Mouse (Mus musculus): ENCODE measurements at regions not wholly inside any gene's neighbourhood (a gene's known extent, or its start where the extent isn't known, plus 50 kb on each side); places are given as distances from the start of the nearest gene placed in this dataset.

DNA sequence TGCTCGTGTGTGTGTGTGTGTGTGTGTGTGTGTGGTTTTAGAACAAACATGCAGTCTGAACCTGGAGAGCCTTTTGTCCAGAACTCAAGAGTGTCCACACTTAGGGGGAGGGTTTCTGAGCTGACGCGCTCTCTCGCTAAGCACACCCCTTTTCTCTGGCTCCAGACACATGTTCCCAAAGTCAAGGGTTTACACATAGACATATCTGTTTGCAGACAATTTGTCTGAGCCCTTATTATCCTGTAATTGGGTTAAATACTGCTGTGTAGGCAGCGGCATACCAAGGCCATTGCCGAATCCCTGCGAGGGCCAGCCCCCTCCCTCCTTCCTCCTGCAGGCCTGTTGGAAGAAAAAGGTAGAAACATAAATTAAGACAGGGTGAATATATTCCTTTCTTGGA is 190.4 kb downstream of the Cdc5l start:
- no peak for DNase-seq
- intact Hi-C loops (cut with DNase I): no loop called here

DNA sequence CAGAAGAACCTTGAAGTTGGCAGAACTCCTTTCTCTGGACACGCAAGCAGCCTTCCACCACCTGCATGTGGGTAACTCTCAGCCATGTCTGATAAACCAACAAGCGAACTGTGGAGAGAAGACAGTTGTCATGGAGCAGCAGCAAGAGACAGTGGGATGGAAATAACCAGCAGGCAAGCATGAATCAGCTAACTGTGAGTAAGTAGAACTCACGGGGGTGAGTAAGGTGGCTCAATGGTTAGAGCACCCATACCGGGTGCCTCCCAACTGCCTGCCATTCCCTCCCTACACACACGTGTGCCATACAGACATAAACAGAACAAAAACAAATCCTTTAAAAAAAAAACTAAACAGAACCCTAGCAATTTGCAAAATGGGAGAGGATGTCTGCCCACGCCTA is 191.5 kb downstream of the Cdc5l start:
- DNase-seq: no peak
- intact Hi-C loops (cut with DNase I): no loop called here

DNA sequence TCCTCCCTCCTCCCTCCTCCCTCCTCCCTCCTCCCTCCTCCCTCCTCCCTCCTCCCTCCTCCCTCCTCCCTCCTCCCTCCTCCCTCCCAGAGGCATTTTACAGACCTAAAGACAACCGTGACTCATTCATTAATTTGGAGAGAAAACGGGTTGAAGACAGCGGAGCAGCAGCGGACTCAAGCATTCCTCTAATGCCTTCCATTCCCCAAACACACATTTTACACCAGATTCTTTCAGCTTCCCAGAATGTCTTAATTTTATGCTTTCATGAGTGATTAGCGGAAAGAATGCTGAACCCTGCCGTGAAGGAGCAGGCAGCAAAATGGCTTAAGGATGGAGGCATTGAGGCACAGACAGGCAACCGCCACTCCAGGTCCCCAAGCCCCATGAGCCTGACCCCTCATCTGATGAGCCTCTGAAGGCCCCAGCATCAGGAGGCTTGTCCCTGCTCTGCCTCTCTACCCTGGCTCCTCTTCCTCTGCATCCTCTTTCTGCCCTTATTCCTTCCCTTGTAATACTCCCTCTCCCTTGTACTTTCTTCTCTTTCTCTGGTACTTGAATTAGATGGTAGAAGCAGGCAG is 192.5 kb downstream of the Cdc5l start:
- no peak for DNase-seq
- intact Hi-C loops (cut with DNase I): no loop called here

DNA sequence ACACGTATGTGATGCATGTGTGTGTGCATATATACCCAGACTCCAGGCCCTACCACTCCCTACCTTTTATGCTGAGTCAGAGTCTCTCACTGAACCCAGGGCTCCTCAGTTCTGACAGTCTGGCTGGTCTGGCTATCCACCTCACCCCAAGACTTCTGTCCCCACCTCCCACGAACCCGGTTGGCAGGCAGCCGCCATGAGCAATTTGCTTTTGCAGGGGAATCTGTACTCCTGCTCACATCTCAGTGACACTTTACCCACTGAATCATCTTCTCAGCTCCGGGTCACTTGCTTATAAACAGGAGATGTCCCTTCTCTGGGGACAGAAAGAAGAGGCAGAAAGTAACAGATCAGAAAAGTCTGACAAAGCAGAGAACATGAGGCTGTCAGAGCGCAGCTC is 193.0 kb downstream of the Cdc5l start:
- intact Hi-C loops (cut with DNase I): no loop called here
- no peak for DNase-seq

DNA sequence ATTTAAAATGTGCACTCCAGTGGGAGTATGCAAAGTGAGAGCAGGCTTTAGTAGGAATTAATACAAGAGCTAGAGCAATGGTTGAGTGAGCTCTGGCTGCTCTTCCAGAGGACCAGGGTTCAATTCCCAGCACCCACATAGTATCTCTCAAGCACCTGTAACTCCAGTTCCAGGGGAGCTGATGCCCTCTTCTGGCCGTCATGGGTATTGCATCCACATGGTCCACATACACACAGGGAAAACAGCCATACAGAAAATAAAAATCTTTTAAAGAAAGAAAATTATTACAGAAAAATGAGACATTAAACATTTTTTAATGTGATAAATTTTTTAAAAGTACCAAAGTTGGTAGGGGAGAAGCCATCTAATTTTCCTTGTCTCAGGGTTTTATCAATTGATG is 196.3 kb downstream of the Cdc5l start:
- intact Hi-C loops (cut with DNase I): no loop called here
- no peak for DNase-seq

GRCm38 (mm10) chr17:45235401-45235800 is 198.1 kb downstream of the Cdc5l start:
- intact Hi-C loops (cut with DNase I): no loop called here
- DNase-seq: no peak

- no peak for DNase-seq
Observed at GRCm38 (mm10) chr17:45232874-45233273, 200.7 kb downstream of the Cdc5l start.

GRCm38 (mm10) chr17:45227190-45227589 is 206.3 kb downstream of the Cdc5l start:
- no peak for DNase-seq
- intact Hi-C loops (cut with DNase I): no loop called here

More at GRCm38 (mm10) chr17:45232874-45233273, 200.7 kb downstream of the Cdc5l start:
- intact Hi-C loops (cut with DNase I): no loop called here

- no peak for DNase-seq
- intact Hi-C loops (cut with DNase I): no loop called here
Observed at GRCm38 (mm10) chr17:45226486-45226885, 207.1 kb downstream of the Cdc5l start.

GRCm38 (mm10) chr17:45221625-45222024 is 211.9 kb downstream of the Cdc5l start:
- intact Hi-C loops (cut with DNase I): no loop called here
- DNase-seq: no peak

DNA sequence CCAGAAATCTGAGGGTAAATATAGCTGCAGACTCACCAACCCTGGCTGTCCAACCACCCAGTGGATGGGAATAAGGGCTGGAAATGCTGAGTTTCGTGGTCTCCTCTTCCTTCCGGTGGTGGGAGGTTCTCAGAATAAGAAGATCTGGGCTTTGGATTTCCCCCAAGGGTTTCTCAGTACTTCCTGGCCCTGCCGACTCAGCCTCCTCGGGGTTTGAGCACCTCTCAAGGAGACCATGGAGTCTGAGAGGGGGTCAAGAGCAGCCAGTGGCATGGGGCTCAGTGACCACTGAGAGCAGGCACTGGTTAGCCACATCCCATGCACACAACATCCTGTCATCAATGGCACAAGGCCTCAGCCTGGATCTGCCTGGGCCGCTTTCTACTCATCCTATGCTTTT is 216.4 kb downstream of the Cdc5l start:
- intact Hi-C loops (cut with DNase I): no loop called here
- DNase-seq: no peak

DNA sequence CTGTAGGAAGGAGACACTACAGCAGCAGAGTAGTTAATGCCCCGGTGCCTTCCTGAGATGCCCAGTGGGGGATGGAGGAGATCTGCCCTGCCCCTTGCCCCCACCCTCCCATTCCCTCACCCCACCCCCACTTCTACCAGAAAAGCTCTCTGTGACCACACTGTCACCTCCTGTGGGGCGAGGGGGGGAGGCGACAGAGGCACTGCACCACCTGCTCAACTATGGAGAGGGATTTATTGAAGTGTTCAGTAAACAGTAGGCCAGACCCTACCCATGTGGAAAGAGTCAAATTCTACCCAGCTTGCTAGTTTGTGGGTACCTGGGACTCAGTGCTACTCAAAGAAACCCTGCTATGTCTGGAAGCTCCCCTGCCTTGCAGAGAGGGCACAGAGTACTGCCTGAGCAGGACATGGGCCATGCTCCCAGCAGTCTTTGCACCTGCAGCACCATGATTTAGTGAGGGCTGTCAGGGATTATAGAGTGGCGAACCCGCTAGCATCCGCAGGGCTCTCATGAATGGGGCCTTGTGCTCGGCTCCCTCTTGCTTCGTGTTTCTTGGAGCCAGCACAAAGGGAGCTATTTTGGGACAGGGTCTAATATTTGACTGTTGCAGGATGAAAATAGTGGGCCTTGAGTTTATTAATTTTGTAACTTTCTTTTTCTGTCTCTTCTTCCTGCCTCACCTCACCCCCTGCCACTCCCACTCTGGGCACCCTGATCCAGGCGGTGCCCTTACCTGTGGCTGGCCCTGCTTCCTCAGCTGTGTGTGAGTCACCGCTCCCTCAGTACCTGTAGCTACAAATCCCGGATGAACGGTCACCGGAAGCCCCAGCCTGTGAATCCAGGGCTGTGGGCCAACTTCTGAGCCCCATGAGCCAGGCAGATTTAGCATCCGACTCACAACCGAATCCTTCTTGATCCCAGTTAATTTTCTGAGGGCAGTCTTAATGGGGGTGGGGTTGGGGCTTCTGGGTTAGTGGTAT is 218.2 kb downstream of the Cdc5l start:
- intact Hi-C loops (cut with DNase I): no loop called here
- DNase-seq: no peak

DNA sequence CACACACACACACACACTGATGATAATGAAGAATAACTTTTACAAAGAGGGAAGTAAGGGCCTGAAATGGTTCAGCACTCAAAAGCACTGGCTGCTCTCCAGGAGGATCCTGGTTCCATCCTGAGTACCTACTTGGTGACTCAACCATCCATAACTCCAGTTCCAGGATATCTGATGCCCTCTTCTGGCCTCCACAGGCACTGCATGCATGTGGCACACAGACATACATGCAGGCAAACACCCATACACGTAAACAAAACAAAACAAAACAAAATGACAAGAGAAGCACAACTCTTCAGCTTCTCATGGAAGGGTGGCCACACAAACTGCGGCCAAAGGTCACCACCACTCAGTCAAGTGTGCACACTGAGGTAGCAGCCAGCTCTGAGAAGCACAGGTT is 222.6 kb downstream of the Cdc5l start:
- intact Hi-C loops (cut with DNase I): no loop called here
- DNase-seq: no peak

DNA sequence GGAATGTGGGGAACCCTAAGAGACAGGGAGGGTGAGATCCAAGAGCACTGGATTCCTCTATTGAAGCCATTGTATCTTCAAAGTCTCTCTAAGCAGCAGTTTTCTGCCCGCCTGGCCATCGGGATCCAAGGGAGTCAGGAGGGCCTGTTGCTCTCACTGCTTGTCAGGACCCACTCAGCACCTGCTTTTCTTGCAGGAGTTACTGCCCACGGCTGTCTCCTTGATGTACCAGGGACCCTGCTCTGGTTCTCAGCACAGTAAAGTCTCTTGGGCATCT is 224.2 kb downstream of the Cdc5l start:
- no peak for DNase-seq
- intact Hi-C loops (cut with DNase I): no loop called here

- DNase-seq: no peak
- intact Hi-C loops (cut with DNase I): no loop called here
Observed at GRCm38 (mm10) chr17:45208596-45209386, 224.7 kb downstream of the Cdc5l start.

DNA sequence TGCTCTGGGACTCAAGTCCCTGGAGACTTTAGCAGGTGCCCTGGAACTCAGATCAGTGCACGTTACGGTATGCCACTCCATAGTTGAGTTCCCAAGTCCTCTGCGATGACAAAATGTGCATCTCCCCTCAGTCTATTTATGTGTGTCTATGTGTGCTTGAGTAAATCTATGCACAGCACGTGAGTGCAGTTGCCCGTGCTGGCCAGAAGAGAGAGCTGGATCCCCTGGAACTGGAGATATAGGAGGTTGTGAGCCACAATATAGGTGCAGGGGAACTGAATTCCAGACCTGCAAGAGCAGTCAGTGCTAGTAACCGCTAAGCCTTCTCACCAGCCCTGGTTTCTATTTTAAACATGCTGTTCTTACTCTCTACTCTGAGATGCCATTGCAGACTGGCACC is 237.8 kb downstream of the Cdc5l start:
- no peak for DNase-seq
- intact Hi-C loops (cut with DNase I): no loop called here

DNA sequence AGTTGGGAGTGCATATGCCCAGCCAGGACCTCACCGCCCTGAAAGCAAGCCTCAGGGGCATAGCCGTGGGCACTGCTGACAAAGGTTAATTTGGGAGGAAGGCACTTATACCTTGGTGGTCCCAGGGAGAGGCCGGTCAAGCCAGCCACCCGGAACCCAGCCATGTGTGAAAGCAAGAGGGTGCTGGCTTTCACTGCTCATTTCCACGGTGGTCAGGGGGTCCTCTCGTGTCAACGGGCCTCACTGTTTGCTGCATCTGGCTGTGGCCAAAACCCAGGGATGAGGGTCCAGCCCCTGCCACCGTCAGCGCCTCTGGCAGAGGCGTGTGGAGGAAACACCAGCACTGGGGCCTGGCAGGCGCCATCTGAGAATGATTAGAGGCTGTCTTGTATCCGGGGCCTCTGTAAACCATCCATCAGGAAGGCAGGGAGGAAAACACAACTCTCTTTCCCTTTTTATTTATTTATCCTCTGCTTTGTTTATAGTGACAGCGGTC is 238.7 kb downstream of the Cdc5l start:
- no peak for DNase-seq
- intact Hi-C loops (cut with DNase I): no loop called here

DNA sequence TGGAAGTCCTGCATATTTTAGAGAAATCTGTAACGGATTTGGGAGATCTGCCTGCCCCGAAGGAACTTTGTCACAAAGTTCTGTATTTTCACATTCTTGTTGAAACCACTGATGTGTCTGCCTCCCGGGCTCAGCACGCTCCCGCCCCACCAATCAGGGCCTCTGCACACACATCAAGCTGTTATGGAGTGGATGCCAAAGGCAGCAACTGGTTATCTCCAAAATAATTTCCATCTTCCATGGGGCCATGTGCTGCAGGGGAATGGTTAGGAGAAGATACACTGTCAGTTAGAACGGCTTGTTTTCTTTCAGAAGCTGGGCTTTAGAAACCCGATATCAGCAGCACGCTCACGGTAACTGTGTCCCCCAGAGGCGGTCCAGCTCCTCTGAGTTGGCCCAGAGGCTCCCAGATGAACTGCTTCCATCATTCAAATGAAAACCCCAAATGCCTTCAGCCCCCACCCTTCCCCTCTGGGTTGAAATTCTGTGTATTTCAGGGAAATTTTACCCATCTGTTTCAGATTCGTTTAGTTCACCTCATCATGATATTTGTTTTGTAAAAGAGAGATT is 240.0 kb downstream of the Cdc5l start:
- no peak for DNase-seq
- intact Hi-C loops (cut with DNase I): no loop called here

GRCm38 (mm10) chr17:45187402-45187801 is 246.1 kb downstream of the Cdc5l start:
- intact Hi-C loops (cut with DNase I): no loop called here
- no peak for DNase-seq

DNA sequence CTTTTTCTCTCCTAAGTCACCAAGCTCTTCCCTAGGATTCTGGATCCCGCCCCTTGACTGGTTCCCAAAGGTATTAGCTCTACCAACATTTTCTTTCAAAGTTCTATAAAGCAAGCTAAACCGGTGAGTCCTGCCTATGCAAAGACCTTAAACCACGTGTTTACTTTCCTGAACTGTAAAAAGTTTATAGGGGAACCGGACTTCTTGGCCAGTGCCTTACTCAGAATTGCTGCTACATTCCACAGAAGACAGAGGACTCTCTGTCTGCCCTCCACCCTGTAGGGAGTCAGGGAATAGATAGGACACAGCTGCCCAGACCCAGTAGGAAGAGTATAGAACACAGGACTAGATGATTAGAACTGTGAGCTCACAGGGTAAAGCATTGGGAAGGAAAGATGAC is 257.2 kb downstream of the Cdc5l start:
- intact Hi-C loops (cut with DNase I): no loop called here
- DNase-seq: no peak
